Mouse (Mus musculus): Measurements from ENCODE around the gene Nptx1.

GRCm38 (mm10) chr11:119491690-119492087, 55.9 kb downstream of the Nptx1 start:
- TF ChIP-seq FLI1 (IDR thresholded peaks at IDR 0.05; ENCODE audit: low read length) (no peak), GATA1 (IDR thresholded peaks at IDR 0.05; ENCODE audit: borderline replicate concordance, low read length) (no peak)

All from megakaryocyte, embryonic 14.5 days (primary cell).